Mouse (Mus musculus) ES-E14 (cell line): Measurements from ENCODE around the gene Slc25a22.

Experiments used
- HCFC1 ChIP-seq: IDR thresholded peaks from 2 replicates; pipeline ENCODE4 v1.6.1; 2012; ENCODE audit warnings: low read length, inconsistent platforms, borderline replicate concordance; ENCODE audit not compliant: insufficient read depth
- ZC3H11A ChIP-seq: IDR thresholded peaks from 2 replicates; pipeline ENCODE4 v1.6.1; 2012; ENCODE audit warnings: low read depth, mild to moderate bottlenecking, inconsistent platforms, low read length, borderline replicate concordance

DNA sequence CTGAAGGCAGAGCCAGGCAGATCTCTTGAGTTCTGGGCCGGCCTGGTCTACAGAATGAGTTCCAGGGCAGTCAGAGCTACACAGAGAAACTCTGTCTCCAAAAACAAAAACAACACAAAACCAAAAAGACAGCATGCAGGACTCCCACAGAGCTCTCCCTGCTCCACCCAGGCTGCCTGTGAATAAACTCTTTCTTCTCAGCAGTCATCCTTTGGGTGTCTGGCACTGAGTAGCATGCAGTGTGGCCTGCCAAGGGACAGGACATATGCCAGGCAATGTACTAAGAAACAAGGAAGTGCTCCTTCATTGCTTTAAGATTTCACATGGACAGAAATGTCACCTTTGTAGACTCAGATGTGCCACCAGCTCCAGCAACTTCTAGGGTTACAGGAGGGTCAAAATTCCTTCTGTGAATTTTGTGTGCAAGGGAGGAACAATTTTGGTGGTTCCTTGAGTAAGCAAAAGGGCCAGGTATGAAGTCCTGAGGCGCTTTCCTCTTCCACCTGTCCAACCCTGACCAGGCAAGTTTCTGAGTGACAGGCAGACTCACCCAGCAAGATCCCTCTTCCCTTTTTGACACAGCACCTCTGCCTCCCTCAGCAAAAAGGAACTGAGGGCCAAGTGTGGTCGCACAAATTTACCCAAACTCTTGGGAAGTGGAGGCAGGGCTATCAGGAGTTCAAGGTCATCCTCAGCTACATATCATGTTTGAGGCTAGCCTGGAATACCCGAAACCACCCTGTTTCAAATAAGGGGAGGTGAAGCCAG lies 56.4 kb downstream of the Slc25a22 start:
- TF ChIP-seq ZC3H11A: no peak
- no peak for TF ChIP-seq HCFC1
